Mouse (Mus musculus) megakaryocyte progenitor cell, adult 5-6 weeks (primary cell): ENCODE data around the gene Tesc. TPM values are rescaled to one million over a fixed set of nuclear protein-coding genes. Genes with fewer than 3 reads are reported as not detected.

Experiments used
- ATAC-seq: replicated peaks from 2 replicates; pipeline ENCODE4 v1.8.0; 2016; ENCODE audit warnings: mild to moderate bottlenecking, moderate TSS enrichment, inconsistent platforms; ENCODE audit not compliant: poor library complexity
- total RNA-seq, 2 experiments: library from RNA; stranded (forward) in 1 of 2; stranded (reverse) in 1 of 2; fragments of 157-497, 149-512 nt in 1 of 2; fragments of 200-1000 nt in 1 of 2; gene quantifications; 2 replicates each; pipeline versions ENCODE4 v1.2.3 to v1.2.4; 2015 to 2017

Gene Tesc
- total RNA-seq, 2 experiments from 2014 or later, result 0.25 TPM; not detected in 1

GRCm38 (mm10) chr5:118042599-118042998 is 15.1 kb downstream of the Tesc start:
- no peak for ATAC-seq

GRCm38 (mm10) chr5:118043761-118044160 is 16.2 kb downstream of the Tesc start:
- ATAC-seq, result no peak

- no peak for ATAC-seq
Observed at GRCm38 (mm10) chr5:118044907-118045306, 17.4 kb downstream of the Tesc start.

- no peak for ATAC-seq
Observed at GRCm38 (mm10) chr5:118045385-118045784, 17.8 kb downstream of the Tesc start.

- no peak for ATAC-seq
Observed at GRCm38 (mm10) chr5:118047091-118047757, 19.7 kb downstream of the Tesc start.

GRCm38 (mm10) chr5:118048412-118048811 is 20.9 kb downstream of the Tesc start:
- ATAC-seq, result peak; percentile 85

- ATAC-seq, result peak; percentile 59
Observed at GRCm38 (mm10) chr5:118048928-118049327, 21.4 kb downstream of the Tesc start.

- no peak for ATAC-seq
Observed at GRCm38 (mm10) chr5:118050743-118051142, 23.2 kb downstream of the Tesc start.

GRCm38 (mm10) chr5:118051981-118052662 is 24.6 kb downstream of the Tesc start:
- no peak for ATAC-seq

GRCm38 (mm10) chr5:118053205-118053604 is 25.7 kb downstream of the Tesc start:
- ATAC-seq, result no peak

- no peak for ATAC-seq
Observed at GRCm38 (mm10) chr5:118057508-118058111, 30.1 kb downstream of the Tesc start.

GRCm38 (mm10) chr5:118058858-118059257 is 31.3 kb downstream of the Tesc start:
- ATAC-seq, result peak; percentile 69

- ATAC-seq, result no peak
Observed at GRCm38 (mm10) chr5:118059646-118060045, 32.1 kb downstream of the Tesc start.

GRCm38 (mm10) chr5:118061391-118061790 is 33.8 kb downstream of the Tesc start:
- no peak for ATAC-seq

- no peak for ATAC-seq
Observed at GRCm38 (mm10) chr5:118063181-118063621, 35.7 kb downstream of the Tesc start.

- ATAC-seq, result no peak
Observed at GRCm38 (mm10) chr5:118064284-118064901, 36.9 kb downstream of the Tesc start.

GRCm38 (mm10) chr5:118065516-118066255 is 38.1 kb downstream of the Tesc start:
- no peak for ATAC-seq

GRCm38 (mm10) chr5:118066828-118067227 is 39.3 kb downstream of the Tesc start:
- ATAC-seq, result peak; percentile 53

- ATAC-seq, result no peak
Observed at GRCm38 (mm10) chr5:118067572-118067971, 40.0 kb downstream of the Tesc start.

GRCm38 (mm10) chr5:118067984-118068494 is 40.5 kb downstream of the Tesc start:
- no peak for ATAC-seq

- ATAC-seq, result peak; percentile 94
Observed at GRCm38 (mm10) chr5:118069315-118069714, 41.8 kb downstream of the Tesc start.
